Mouse (Mus musculus): ENCODE results near the gene Gm21671. TPM values are rescaled to one million over a fixed set of nuclear protein-coding genes. Genes with fewer than 3 reads are reported as not detected.
"Not testable (repeated sequence)": the region's sequence is repeated elsewhere in the genome, so short reads cannot be mapped to it uniquely, and the experiment has no call there.

Gene Gm21671
- total and polyA plus RNA-seq, 3 experiments: not detected

DNA sequence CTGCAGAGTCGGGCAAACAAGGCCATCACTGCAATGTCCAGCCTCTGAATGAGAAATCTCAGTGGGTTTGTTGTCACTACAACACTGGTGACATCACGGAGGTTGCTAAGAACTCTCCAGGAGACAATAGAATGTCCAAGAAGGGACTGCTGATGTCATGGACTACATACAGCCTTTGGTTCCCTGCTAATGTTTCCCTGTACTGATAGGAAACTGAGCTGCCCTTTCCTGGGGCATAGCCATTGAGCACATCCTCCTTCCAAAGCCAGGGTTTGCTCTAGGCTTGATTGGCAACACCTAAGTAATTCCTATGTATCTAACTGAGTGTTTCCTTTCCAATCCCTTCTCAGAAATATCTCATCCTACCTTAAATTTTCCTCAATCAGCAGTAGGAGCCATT is 11.9 kb downstream of the Gm21671 start, which contains the start of gene Gm21663:
Gene Gm21663 (minus strand): TSS at position 101 of the 400 bp plus-strand sequence.
- in situ Hi-C loops (cut with MboI; ENCODE audit: low pct_ligation_motif_present, low pct_unique_long_range_greater_than_20kb, low sequenced_read_pairs); H3K27ac ChIP-seq (ENCODE audit: insufficient read depth, low read depth); H3K4me3 ChIP-seq (replicated peaks in 1 of 3; ENCODE audit: low read depth in 2 of 3, low read length in 2 of 3, poor library complexity in 1 of 3); H3K9me3 ChIP-seq (replicated peaks; ENCODE audit: low read length); H3K4me2 ChIP-seq (ENCODE audit: insufficient read depth, low read depth, poor library complexity, severe bottlenecking); H3K27me3 ChIP-seq (replicated peaks); H3K9ac ChIP-seq (ENCODE audit: insufficient read depth, low read depth); DNase-seq (ENCODE audit: extremely low read depth); H3K36me3 ChIP-seq (replicated peaks in 1 of 2; ENCODE audit: control insufficient read depth in 1 of 2, insufficient read depth in 1 of 2, low read length in 1 of 2); dilution Hi-C loops (cut with MboI; ENCODE audit: extremely low pct_ligation_motif_present, extremely low pct_unique_long_range_greater_than_20kb, low sequenced_read_pairs); H3K4me1 ChIP-seq (ENCODE audit: control insufficient read depth in 1 of 2, insufficient read depth in 2 of 2); H3K79me2 ChIP-seq (replicated peaks; ENCODE audit: control insufficient read depth, extremely low read depth, insufficient read depth, poor library complexity, severe bottlenecking): not testable (repeated sequence)

Other genes starting within 250 kb of the Gm21671 start
- gene Xrcc2, start 248.6 kb downstream of the Gm21671 start, total RNA-seq (2012; rRNA removed): 13.0 and 16.3 TPM in 2 replicates
- 21.9 and 23.4 TPM in 2 replicates for gene Xrcc2, start 248.6 kb downstream of the Gm21671 start, total RNA-seq (2014; rRNA removed)
- 10.0 and 11.3 TPM in 2 replicates for gene Xrcc2, start 248.6 kb downstream of the Gm21671 start, polyA plus RNA-seq (2012; ENCODE audit: insufficient read length, low read depth)
- 1.3 and 1.7 TPM in 2 replicates for gene Actr3b, start 194.4 kb downstream of the Gm21671 start, total RNA-seq (2012; rRNA removed)
- 3.9 and 4.5 TPM in 2 replicates for gene Actr3b, start 194.4 kb downstream of the Gm21671 start, total RNA-seq (2014; rRNA removed)
- gene Actr3b, start 194.4 kb downstream of the Gm21671 start, polyA plus RNA-seq (2012; ENCODE audit: insufficient read length, low read depth): 4.7 and 6.8 TPM in 2 replicates
- gene Gm21663, start 12.0 kb downstream of the Gm21671 start, total RNA-seq (2012; rRNA removed): not detected in 2 replicates
- gene Gm21663, start 12.0 kb downstream of the Gm21671 start, total RNA-seq (2014; rRNA removed): not detected in 2 replicates
- gene Gm21663, start 12.0 kb downstream of the Gm21671 start, polyA plus RNA-seq (2012; ENCODE audit: insufficient read length, low read depth): not detected in 2 replicates
- gene Gm21680, start 18.2 kb upstream of the Gm21671 start, total RNA-seq (2012; rRNA removed): not detected in 2 replicates
- not detected in 2 replicates for gene Gm21680, start 18.2 kb upstream of the Gm21671 start, total RNA-seq (2014; rRNA removed)
- gene Gm21680, start 18.2 kb upstream of the Gm21671 start, polyA plus RNA-seq (2012; ENCODE audit: insufficient read length, low read depth): not detected in 2 replicates
- gene Gm21698, start 34.2 kb upstream of the Gm21671 start, total RNA-seq (2012; rRNA removed): not detected in 2 replicates
- gene Gm21698, start 34.2 kb upstream of the Gm21671 start, total RNA-seq (2014; rRNA removed): not detected in 2 replicates
- gene Gm21698, start 34.2 kb upstream of the Gm21671 start, polyA plus RNA-seq (2012; ENCODE audit: insufficient read length, low read depth): not detected in 2 replicates
- not detected in 2 replicates for gene Gm1979, start 50.4 kb upstream of the Gm21671 start, total RNA-seq (2012; rRNA removed)
- gene Gm1979, start 50.4 kb upstream of the Gm21671 start, total RNA-seq (2014; rRNA removed): not detected in 2 replicates
- not detected in 2 replicates for gene Gm1979, start 50.4 kb upstream of the Gm21671 start, polyA plus RNA-seq (2012; ENCODE audit: insufficient read length, low read depth)
- gene Gm5862, start 68.5 kb upstream of the Gm21671 start, total RNA-seq (2012; rRNA removed): not detected in 2 replicates
- not detected in 2 replicates for gene Gm5862, start 68.5 kb upstream of the Gm21671 start, total RNA-seq (2014; rRNA removed)
- not detected in 2 replicates for gene Gm5862, start 68.5 kb upstream of the Gm21671 start, polyA plus RNA-seq (2012; ENCODE audit: insufficient read length, low read depth)
- gene Speer4a, start 85.1 kb upstream of the Gm21671 start, total RNA-seq (2012; rRNA removed): not detected in 2 replicates
- not detected in 2 replicates for gene Speer4a, start 85.1 kb upstream of the Gm21671 start, total RNA-seq (2014; rRNA removed)
- not detected in 2 replicates for gene Speer4a, start 85.1 kb upstream of the Gm21671 start, polyA plus RNA-seq (2012; ENCODE audit: insufficient read length, low read depth)
- gene Gm7347, start 104.2 kb upstream of the Gm21671 start, total RNA-seq (2012; rRNA removed): not detected in 2 replicates
- gene Gm7347, start 104.2 kb upstream of the Gm21671 start, total RNA-seq (2014; rRNA removed): not detected in 2 replicates
- not detected in 2 replicates for gene Gm7347, start 104.2 kb upstream of the Gm21671 start, polyA plus RNA-seq (2012; ENCODE audit: insufficient read length, low read depth)
- not detected in 2 replicates for gene Gm10471, start 134.9 kb upstream of the Gm21671 start, total RNA-seq (2012; rRNA removed)
- gene Gm10471, start 134.9 kb upstream of the Gm21671 start, total RNA-seq (2014; rRNA removed): not detected in 2 replicates
- not detected in 2 replicates for gene Gm10471, start 134.9 kb upstream of the Gm21671 start, polyA plus RNA-seq (2012; ENCODE audit: insufficient read length, low read depth)
- gene 5031410I06Rik, start 150.9 kb upstream of the Gm21671 start, total RNA-seq (2012; rRNA removed): not detected in 2 replicates
- not detected in 2 replicates for gene 5031410I06Rik, start 150.9 kb upstream of the Gm21671 start, total RNA-seq (2014; rRNA removed)
- not detected in 2 replicates for gene 5031410I06Rik, start 150.9 kb upstream of the Gm21671 start, polyA plus RNA-seq (2012; ENCODE audit: insufficient read length, low read depth)
- gene Gm10220, start 167.0 kb upstream of the Gm21671 start, total RNA-seq (2012; rRNA removed): not detected in 2 replicates
- gene Gm10220, start 167.0 kb upstream of the Gm21671 start, total RNA-seq (2014; rRNA removed): not detected in 2 replicates
- not detected in 2 replicates for gene Gm10220, start 167.0 kb upstream of the Gm21671 start, polyA plus RNA-seq (2012; ENCODE audit: insufficient read length, low read depth)